ENCODE assay signal across 16 mouse cellular contexts in the genomic region with DNA sequence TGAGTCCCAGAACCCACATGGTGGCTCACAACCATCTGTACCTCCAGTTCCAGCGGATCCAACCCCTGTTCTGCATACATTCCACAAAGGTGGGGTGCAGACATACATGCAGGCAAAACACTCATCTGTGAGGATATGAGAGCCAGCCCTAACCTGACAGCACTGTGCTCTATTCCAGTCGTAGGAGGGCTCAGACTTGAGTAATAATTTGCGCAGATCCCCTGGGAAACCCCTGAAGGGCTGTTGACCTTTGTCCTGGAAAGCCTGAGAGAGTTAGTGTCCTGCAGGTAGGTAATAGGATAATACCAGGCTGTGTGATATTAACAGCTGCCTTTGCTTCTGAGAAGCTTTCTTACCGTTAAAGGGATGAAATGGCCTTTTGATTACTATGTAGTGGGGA. TPM values are rescaled to one million over a fixed set of nuclear protein-coding genes. Genes with fewer than 3 reads are reported as not detected.
DNase-seq lines count a peak whose midpoint lies in the region; ATAC-seq lines count a peak whose summit lies in the region.
"Had no signal": no experiment of that assay in that cellular context is flagged by ENCODE, and none has a peak within 500 bp of the region (broad histone marks: within the 10 kb centered on the region; RNA-seq: fewer than 3 reads in every experiment).

No protein-coding gene starts in this region.

- H3K9ac ChIP-seq in heart, embryonic 12.5 days, result no peak overlapping the region
- no peak overlapping the region for H3K9ac ChIP-seq in kidney, embryonic 16.5 days (replicated peaks; ENCODE audit: low read length)
- H3K9ac ChIP-seq in liver, embryonic 16.5 days (ENCODE audit: low read depth, low read length), result no peak overlapping the region
- no peak overlapping the region for H3K9ac ChIP-seq in liver, embryonic 12.5 days
- H3K9ac ChIP-seq: forebrain, embryonic 13.5 days; forebrain, postnatal 0 days; heart, embryonic 13.5 days had no signal

- DNase-seq in heart, adult 11 months, result peak; percentile 44
- no peak for DNase-seq in kidney, postnatal 10 days
- DNase-seq: adrenal gland, postnatal 14 days; cerebellum, adult 2 months; cerebellum, postnatal 10 days; forebrain, postnatal 0 days; gastrocnemius, postnatal 14 days; heart, postnatal 36 days had no signal

- H3K4me2 ChIP-seq in heart, embryonic 12.5 days, result no peak overlapping the region
- H3K4me2 ChIP-seq in kidney, embryonic 16.5 days (replicated peaks; ENCODE audit: low read depth, low read length), result no peak overlapping the region
- H3K4me2 ChIP-seq in liver, embryonic 16.5 days (ENCODE audit: low read depth, low read length), result no peak overlapping the region
- H3K4me2 ChIP-seq in liver, embryonic 12.5 days, result no peak overlapping the region
- H3K4me2 ChIP-seq: forebrain, embryonic 13.5 days; heart, embryonic 13.5 days had no signal

- H3K9me3 ChIP-seq in heart, embryonic 12.5 days (replicated peaks), result 0 out of 2 replicates have a peak, but pooled peaks cover 4% of the 10 kb centered on the region
- H3K9me3 ChIP-seq in kidney, embryonic 16.5 days (ENCODE audit: low read length), result no peaks in the 10 kb centered on the region
- no peaks in the 10 kb centered on the region for H3K9me3 ChIP-seq in liver, embryonic 16.5 days (replicated peaks; ENCODE audit: control insufficient read depth, low read length)
- H3K9me3 ChIP-seq in liver, embryonic 12.5 days (replicated peaks), result no peaks in the 10 kb centered on the region
- H3K9me3 ChIP-seq: embryonic facial prominence, embryonic 10.5 days; forebrain, embryonic 13.5 days; heart, embryonic 13.5 days had no signal

- H3K27me3 ChIP-seq in heart, embryonic 12.5 days (replicated peaks), result no peaks in the 10 kb centered on the region
- no peaks in the 10 kb centered on the region for H3K27me3 ChIP-seq in kidney, embryonic 16.5 days (ENCODE audit: insufficient read depth, low read length)
- no peaks in the 10 kb centered on the region for H3K27me3 ChIP-seq in liver, embryonic 16.5 days (ENCODE audit: control insufficient read depth, insufficient read depth, low read depth, low read length)
- H3K27me3 ChIP-seq in liver, embryonic 12.5 days (replicated peaks), result no peaks in the 10 kb centered on the region
- H3K27me3 ChIP-seq: forebrain, embryonic 13.5 days; heart, embryonic 13.5 days had no signal

- no peaks in the 10 kb centered on the region for H3K4me1 ChIP-seq in heart, embryonic 12.5 days (replicated peaks)
- H3K4me1 ChIP-seq in kidney, embryonic 16.5 days (ENCODE audit: insufficient read depth, low read length), result no peaks in the 10 kb centered on the region
- no peaks in the 10 kb centered on the region for H3K4me1 ChIP-seq in liver, embryonic 16.5 days (ENCODE audit: control insufficient read depth, low read depth, low read length)
- no peaks in the 10 kb centered on the region for H3K4me1 ChIP-seq in liver, embryonic 12.5 days
- H3K4me1 ChIP-seq: embryonic facial prominence, embryonic 10.5 days; forebrain, embryonic 13.5 days; heart, embryonic 13.5 days had no signal

- no peak for ATAC-seq in heart, embryonic 12.5 days (ENCODE audit: insufficient number of reproducible peaks, low FRiP score)
- ATAC-seq in kidney, embryonic 16.5 days (ENCODE audit: low FRiP score, low TSS enrichment), result peak; percentile 86
- ATAC-seq in liver, embryonic 16.5 days (ENCODE audit: low read depth), result peak; percentile 39; the same call in 1 of the 2 replicates
- ATAC-seq in liver, embryonic 12.5 days, result no peak
- no peak for ATAC-seq in megakaryocyte, adult 5-6 weeks (ENCODE audit: poor library complexity, severe bottlenecking)
- ATAC-seq: forebrain, embryonic 13.5 days; forebrain, postnatal 0 days had no signal

- H3K4me3 ChIP-seq in heart, embryonic 12.5 days, result no peak overlapping the region
- no peak overlapping the region for H3K4me3 ChIP-seq in kidney, embryonic 16.5 days (ENCODE audit: low read length)
- H3K4me3 ChIP-seq in liver, embryonic 16.5 days (ENCODE audit: low read depth, low read length), result no peak overlapping the region
- H3K4me3 ChIP-seq in liver, embryonic 12.5 days, result no peak overlapping the region
- H3K4me3 ChIP-seq: embryonic facial prominence, embryonic 10.5 days; forebrain, embryonic 13.5 days; heart, embryonic 13.5 days had no signal

- H3K27ac ChIP-seq in heart, embryonic 12.5 days (ENCODE audit: poor library complexity, severe bottlenecking), result no peak overlapping the region
- H3K27ac ChIP-seq in kidney, embryonic 16.5 days (ENCODE audit: low read length), result no peak overlapping the region
- H3K27ac ChIP-seq in liver, embryonic 16.5 days (ENCODE audit: low read length), result no peak overlapping the region
- H3K27ac ChIP-seq in liver, embryonic 12.5 days, result no peak overlapping the region
- H3K27ac ChIP-seq: embryonic facial prominence, embryonic 10.5 days; forebrain, embryonic 13.5 days; heart, embryonic 13.5 days had no signal

- no peaks in the 10 kb centered on the region for H3K36me3 ChIP-seq in heart, embryonic 12.5 days
- H3K36me3 ChIP-seq in kidney, embryonic 16.5 days (ENCODE audit: insufficient read depth, low read length), result no peaks in the 10 kb centered on the region
- no peaks in the 10 kb centered on the region for H3K36me3 ChIP-seq in liver, embryonic 16.5 days (ENCODE audit: control insufficient read depth, insufficient read depth)
- H3K36me3 ChIP-seq in liver, embryonic 12.5 days, result no peaks in the 10 kb centered on the region
- H3K36me3 ChIP-seq: embryonic facial prominence, embryonic 10.5 days; heart, embryonic 13.5 days had no signal

- 70% methylated on average over 4 of the region's 4 CpGs for WGBS in heart, embryonic 12.5 days
- WGBS in kidney, embryonic 16.5 days, result 74% methylated on average over 4 of the region's 4 CpGs
- 68% methylated on average over 4 of the region's 4 CpGs for WGBS in liver, embryonic 16.5 days (ENCODE audit: insufficient replicate concordance)
- WGBS in liver, embryonic 12.5 days (ENCODE audit: insufficient replicate concordance), result 67% methylated on average over 4 of the region's 4 CpGs

RNA-seq across cellular contexts. Expression of gene Zmym4, which starts 20.6 kb away (rescaled TPM):
- 21.2 and 21.5 TPM in 2 replicates for polyA plus RNA-seq in heart, embryonic 12.5 days (2016; fragmentation: Nextera tagmentation; extraction: Ambion mirVana)
- polyA plus RNA-seq in kidney, embryonic 16.5 days (2015; fragmentation: Nextera tagmentation; extraction: Ambion mirVana), result 14.4 and 22.5 TPM in 2 replicates
- polyA plus RNA-seq in liver, embryonic 16.5 days (2015; fragmentation: Nextera tagmentation; extraction: Ambion mirVana), result 3.1 and 3.2 TPM in 2 replicates
- polyA plus RNA-seq in liver, embryonic 12.5 days (2016; fragmentation: Nextera tagmentation; extraction: Ambion mirVana), result 8.1 and 8.8 TPM in 2 replicates
- 14.8 and 26.5 TPM in 2 replicates for total RNA-seq in megakaryocyte, adult 5-6 weeks (2015)
- total RNA-seq in megakaryocyte, adult 5-6 weeks (2017), result 19.9 and 27.3 TPM in 2 replicates

RNA-seq across cellular contexts. Expression of gene Sfpq, which starts 32.6 kb away (rescaled TPM):
- polyA plus RNA-seq in heart, embryonic 12.5 days (2016; fragmentation: Nextera tagmentation; extraction: Ambion mirVana), result 82.5 and 91.4 TPM in 2 replicates
- 60.9 and 73.5 TPM in 2 replicates for polyA plus RNA-seq in kidney, embryonic 16.5 days (2015; fragmentation: Nextera tagmentation; extraction: Ambion mirVana)
- 20.3 and 21.6 TPM in 2 replicates for polyA plus RNA-seq in liver, embryonic 16.5 days (2015; fragmentation: Nextera tagmentation; extraction: Ambion mirVana)
- polyA plus RNA-seq in liver, embryonic 12.5 days (2016; fragmentation: Nextera tagmentation; extraction: Ambion mirVana), result 87.6 and 87.8 TPM in 2 replicates
- total RNA-seq in megakaryocyte, adult 5-6 weeks (2015), result 311 and 315 TPM in 2 replicates
- total RNA-seq in megakaryocyte, adult 5-6 weeks (2017), result 566 and 688 TPM in 2 replicates

Comparison
In these comparisons a context has a peak if more than half of its experiments do, and no peak if none do; other contexts are left out.
1. ATAC-seq: peak in kidney, embryonic 16.5 days (single experiment) and liver, embryonic 16.5 days (single experiment); none in heart, embryonic 12.5 days (single experiment), liver, embryonic 12.5 days (single experiment) and megakaryocyte, adult 5-6 weeks (single experiment).